Comparison of ENCODE assay signal across 8 mouse cellular contexts in the genomic region with DNA sequence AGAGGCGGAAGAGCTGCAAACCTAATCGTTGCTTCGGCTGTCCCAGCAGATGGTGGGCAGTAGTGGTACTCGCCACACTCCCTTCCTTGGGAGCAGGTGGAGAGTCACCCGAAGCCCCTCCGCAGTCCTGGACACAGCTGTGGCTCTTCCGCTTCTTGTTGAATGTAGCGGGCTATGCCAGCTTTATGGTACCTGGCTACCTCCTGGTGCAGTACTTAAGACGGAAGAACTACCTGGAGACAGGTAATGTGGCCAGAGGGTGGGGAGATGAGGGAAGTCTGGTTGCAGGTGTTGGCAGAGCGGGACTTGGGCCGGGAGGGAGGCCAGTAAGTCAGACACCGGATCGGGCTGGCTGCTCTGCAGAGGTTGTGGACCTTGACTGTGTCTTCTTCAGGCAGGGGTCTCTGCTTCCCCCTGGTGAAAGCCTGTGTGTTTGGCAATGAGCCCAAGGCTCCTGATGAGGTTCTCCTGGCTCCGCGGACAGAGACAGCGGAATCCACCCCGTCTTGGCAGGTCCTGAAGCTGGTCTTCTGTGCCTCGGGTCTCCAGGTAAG. TPM values are rescaled to one million over a fixed set of nuclear protein-coding genes. Genes with fewer than 3 reads are reported as not detected.
DNase-seq lines count a peak whose midpoint lies in the region; ATAC-seq and TF ChIP-seq lines count a peak whose summit lies in the region.

No protein-coding gene starts in this region.

- peaks cover 43% of the 10 kb centered on the region for H3K36me3 ChIP-seq in heart, embryonic 15.5 days
- H3K36me3 ChIP-seq in MEL (ENCODE audit: control insufficient read depth in 1 of 2, insufficient read depth in 2 of 2, low read length in 2 of 2): peaks cover 7 to 10% of the 10 kb centered on the region in 2 experiments
- peaks cover 30% of the 10 kb centered on the region for H3K36me3 ChIP-seq in forebrain, embryonic 16.5 days (ENCODE audit: control insufficient read depth, insufficient read depth)
- peaks cover 30% of the 10 kb centered on the region for H3K36me3 ChIP-seq in liver, embryonic 16.5 days (ENCODE audit: control insufficient read depth, insufficient read depth)

- intact Hi-C loops in heart, postnatal 10 days (cut with DNase I): no loop called here

- DNase-seq in heart, postnatal 10 days: no peak
- DNase-seq in MEL (ENCODE audit: low read depth, low spot score): peak; percentile 51
- DNase-seq in frontal cortex, postnatal 36 days (ENCODE audit: low spot score in 2 of 2): no peak
- no peak for DNase-seq in thymus, postnatal 36 days
- no peak for DNase-seq in embryo, embryonic 10 days (ENCODE audit: low spot score)

- peak overlapping the region; percentile 83 for H3K27ac ChIP-seq in heart, embryonic 15.5 days
- no peak overlapping the region for H3K27ac ChIP-seq in MEL (ENCODE audit: control insufficient read depth, low read depth, low read length)
- peak overlapping the region; percentile 85 for H3K27ac ChIP-seq in forebrain, embryonic 16.5 days (ENCODE audit: low read length)
- peak overlapping the region; percentile 39; the same call in 1 of the 2 replicates for H3K27ac ChIP-seq in liver, embryonic 16.5 days (ENCODE audit: low read length)

- TF ChIP-seq POLR2A in MEL (IDR thresholded peaks at IDR 0.05; ENCODE audit: control insufficient read depth in 1 of 2, insufficient read depth in 1 of 2, low read depth in 1 of 2, low read length in 2 of 2, poor library complexity in 1 of 2): no peak

- no peaks in the 10 kb centered on the region for H3K9me3 ChIP-seq in heart, embryonic 15.5 days (replicated peaks)
- no peaks in the 10 kb centered on the region for H3K9me3 ChIP-seq in MEL (replicated peaks; ENCODE audit: insufficient read depth, low read length)
- H3K9me3 ChIP-seq in forebrain, embryonic 16.5 days (ENCODE audit: control insufficient read depth, low read length): no peaks in the 10 kb centered on the region
- no peaks in the 10 kb centered on the region for H3K9me3 ChIP-seq in liver, embryonic 16.5 days (replicated peaks; ENCODE audit: control insufficient read depth, low read length)

- H3K27me3 ChIP-seq in heart, embryonic 15.5 days: no peaks in the 10 kb centered on the region
- no peaks in the 10 kb centered on the region for H3K27me3 ChIP-seq in MEL (ENCODE audit: control insufficient read depth in 1 of 2, insufficient read depth in 2 of 2, low read length in 2 of 2)
- no peaks in the 10 kb centered on the region for H3K27me3 ChIP-seq in forebrain, embryonic 16.5 days (replicated peaks; ENCODE audit: control insufficient read depth, insufficient read depth, low read length)
- no peaks in the 10 kb centered on the region for H3K27me3 ChIP-seq in liver, embryonic 16.5 days (ENCODE audit: control insufficient read depth, insufficient read depth, low read depth, low read length)

- no peak for TF ChIP-seq RAD21 in MEL (IDR thresholded peaks at IDR 0.05; ENCODE audit: low read depth, low read length)

- H3K4me3 ChIP-seq in heart, embryonic 15.5 days: peak overlapping the region; percentile 91
- peak overlapping the region; percentile 78 to 82 for H3K4me3 ChIP-seq in MEL (ENCODE audit: control insufficient read depth in 1 of 2, insufficient read depth in 1 of 2, low read depth in 2 of 2, low read length in 2 of 2)
- peak overlapping the region; percentile 77 for H3K4me3 ChIP-seq in forebrain, embryonic 16.5 days (replicated peaks; ENCODE audit: low read length)
- peak overlapping the region; percentile 69 for H3K4me3 ChIP-seq in liver, embryonic 16.5 days (ENCODE audit: low read depth, low read length)

- H3K4me2 ChIP-seq in heart, embryonic 15.5 days: peak overlapping the region; percentile 94
- H3K4me2 ChIP-seq in forebrain, embryonic 16.5 days (ENCODE audit: low read length): peak overlapping the region; percentile 60
- H3K4me2 ChIP-seq in liver, embryonic 16.5 days (ENCODE audit: low read depth, low read length): peak overlapping the region; percentile 77

- no peak for TF ChIP-seq EP300 in MEL (IDR thresholded peaks at IDR 0.05; ENCODE audit: low read depth in 1 of 2, low read length in 2 of 2)

- WGBS in heart, embryonic 15.5 days: 12% methylated on average over 18 of the region's 18 CpGs
- WGBS in forebrain, embryonic 16.5 days: 7% methylated on average over 18 of the region's 18 CpGs
- 18% methylated on average over 18 of the region's 18 CpGs for WGBS in liver, embryonic 16.5 days (ENCODE audit: insufficient replicate concordance)

- no peak for TF ChIP-seq CTCF in MEL (IDR thresholded peaks at IDR 0.05 in 2 of 3, conservative IDR thresholded peaks at IDR 0.05 in 1 of 3; ENCODE audit: control insufficient read depth in 1 of 3, insufficient read depth in 1 of 3, low read depth in 2 of 3, low read length in 3 of 3, poor library complexity in 1 of 3, severe bottlenecking in 1 of 3)

- ATAC-seq in heart, embryonic 15.5 days (replicated peaks; ENCODE audit: insufficient number of reproducible peaks, insufficient read depth, low FRiP score, low read depth): no peak
- ATAC-seq in forebrain, embryonic 16.5 days: no peak
- ATAC-seq in liver, embryonic 16.5 days (ENCODE audit: low read depth): no peak

- peak overlapping the region; percentile 88 for H3K9ac ChIP-seq in heart, embryonic 15.5 days
- H3K9ac ChIP-seq in MEL (ENCODE audit: control insufficient read depth, low read depth, low read length, poor library complexity, severe bottlenecking): peak overlapping the region; percentile 92
- peak overlapping the region; percentile 93 for H3K9ac ChIP-seq in forebrain, embryonic 16.5 days (replicated peaks; ENCODE audit: low read depth, low read length)
- peak overlapping the region; percentile 77 for H3K9ac ChIP-seq in liver, embryonic 16.5 days (ENCODE audit: low read depth, low read length)

- H3K4me1 ChIP-seq in heart, embryonic 15.5 days (replicated peaks): peaks cover 43% of the 10 kb centered on the region
- H3K4me1 ChIP-seq in MEL (ENCODE audit: control insufficient read depth in 1 of 2, insufficient read depth in 2 of 2, low read length in 2 of 2): peaks cover 0 to 9% of the 10 kb centered on the region in 2 experiments; a peak in 2 of 4 replicates
- peaks cover 15% of the 10 kb centered on the region for H3K4me1 ChIP-seq in forebrain, embryonic 16.5 days (replicated peaks; ENCODE audit: control insufficient read depth, insufficient read depth, low read length)
- H3K4me1 ChIP-seq in liver, embryonic 16.5 days (ENCODE audit: control insufficient read depth, low read depth, low read length): peaks cover 16% of the 10 kb centered on the region

- H3K79me2 ChIP-seq in MEL (ENCODE audit: control insufficient read depth, insufficient read depth, low read length, poor library complexity): peaks cover 18% of the 10 kb centered on the region

TF ChIP-seq in MEL, 35 proteins besides CTCF, POLR2A, EP300 and RAD21 (continues in another document):
- no peak for TF ChIP-seq MAX (IDR thresholded peaks at IDR 0.05; ENCODE audit: low read length)
- no peak for TF ChIP-seq POLR2AphosphoS5 (IDR thresholded peaks at IDR 0.05; ENCODE audit: borderline replicate concordance, low read depth, low read length)

RNA-seq across cellular contexts. Expression of gene Slc35b2, which starts 0.9 kb away (rescaled TPM):
- polyA plus RNA-seq in heart, embryonic 15.5 days (2015; fragmentation: Nextera tagmentation; extraction: Ambion mirVana): 75.8 and 98.4 TPM in 2 replicates
- total RNA-seq in heart, postnatal 10 days (2021): 10 to 100 TPM; 34.5 to 36.8 TPM
- total RNA-seq in MEL (2012; rRNA removed): 65.8 and 81.7 TPM in 2 replicates
- 100 to 1,000 TPM in 1 of 2 experiments, not detected in 1; 111 TPM for polyA plus RNA-seq in MEL (2012; ENCODE audit: insufficient read depth in 1 of 2, insufficient read length in 2 of 2, low read depth in 1 of 2, low replicate concordance in 2 of 2, missing spikeins in 1 of 2)
- 91.5 and 93.3 TPM in 2 replicates for polyA plus RNA-seq in forebrain, embryonic 16.5 days (2015; fragmentation: Nextera tagmentation; extraction: Ambion mirVana)
- 45.3 and 46.5 TPM in 2 replicates for polyA plus RNA-seq in liver, embryonic 16.5 days (2015; fragmentation: Nextera tagmentation; extraction: Ambion mirVana)

RNA-seq across cellular contexts. Expression of gene Hsp90ab1, which starts 8.5 kb away (rescaled TPM):
- 1,147 and 1,218 TPM in 2 replicates for polyA plus RNA-seq in heart, embryonic 15.5 days (2015; fragmentation: Nextera tagmentation; extraction: Ambion mirVana)
- 1,000 to 10,000 TPM; 1,000 to 1,054 TPM for total RNA-seq in heart, postnatal 10 days (2021)
- 1,032 and 1,220 TPM in 2 replicates for total RNA-seq in MEL (2012; rRNA removed)
- polyA plus RNA-seq in MEL (2012; ENCODE audit: insufficient read depth in 1 of 2, insufficient read length in 2 of 2, low read depth in 1 of 2, low replicate concordance in 2 of 2, missing spikeins in 1 of 2): over 10,000 TPM in 1 of 2 experiments, 1,000 to 10,000 TPM in 1; 4,130 to 27,726 TPM
- 1,528 and 1,563 TPM in 2 replicates for polyA plus RNA-seq in forebrain, embryonic 16.5 days (2015; fragmentation: Nextera tagmentation; extraction: Ambion mirVana)
- polyA plus RNA-seq in liver, embryonic 16.5 days (2015; fragmentation: Nextera tagmentation; extraction: Ambion mirVana): 564 and 565 TPM in 2 replicates

RNA-seq across cellular contexts. Expression of gene Nfkbie, which starts 9.1 kb away (rescaled TPM):
- polyA plus RNA-seq in heart, embryonic 15.5 days (2015; fragmentation: Nextera tagmentation; extraction: Ambion mirVana): 3.0 and 6.8 TPM in 2 replicates
- total RNA-seq in heart, postnatal 10 days (2021): 1 to 10 TPM; 1.8 to 2.7 TPM
- total RNA-seq in MEL (2012; rRNA removed): 2.7 and 3.3 TPM in 2 replicates
- 1 to 10 TPM in 1 of 2 experiments, not detected in 1; 5.7 TPM for polyA plus RNA-seq in MEL (2012; ENCODE audit: insufficient read depth in 1 of 2, insufficient read length in 2 of 2, low read depth in 1 of 2, low replicate concordance in 2 of 2, missing spikeins in 1 of 2)
- polyA plus RNA-seq in forebrain, embryonic 16.5 days (2015; fragmentation: Nextera tagmentation; extraction: Ambion mirVana): 3.9 and 5.0 TPM in 2 replicates
- 1.8 TPM in 2 replicates for polyA plus RNA-seq in liver, embryonic 16.5 days (2015; fragmentation: Nextera tagmentation; extraction: Ambion mirVana)

RNA-seq across cellular contexts. Expression of gene Tmem151b, which starts 15.1 kb away (rescaled TPM):
- 0.96 and 1.5 TPM in 2 replicates for polyA plus RNA-seq in heart, embryonic 15.5 days (2015; fragmentation: Nextera tagmentation; extraction: Ambion mirVana)
- under 1 TPM; 0.05 to 0.12 TPM for total RNA-seq in heart, postnatal 10 days (2021)
- 0.15 and 0.33 TPM in 2 replicates for total RNA-seq in MEL (2012; rRNA removed)
- 1 to 10 TPM in 1 of 2 experiments, not detected in 1; 1.1 TPM for polyA plus RNA-seq in MEL (2012; ENCODE audit: insufficient read depth in 1 of 2, insufficient read length in 2 of 2, low read depth in 1 of 2, low replicate concordance in 2 of 2, missing spikeins in 1 of 2)
- polyA plus RNA-seq in forebrain, embryonic 16.5 days (2015; fragmentation: Nextera tagmentation; extraction: Ambion mirVana): 37.4 and 41.3 TPM in 2 replicates
- polyA plus RNA-seq in liver, embryonic 16.5 days (2015; fragmentation: Nextera tagmentation; extraction: Ambion mirVana): 0.12 TPM in 2 replicates

RNA-seq across cellular contexts. Expression of gene Slc29a1, which starts 34.8 kb away (rescaled TPM):
- polyA plus RNA-seq in heart, embryonic 15.5 days (2015; fragmentation: Nextera tagmentation; extraction: Ambion mirVana): 90.9 and 120 TPM in 2 replicates
- total RNA-seq in heart, postnatal 10 days (2021): 10 to 100 TPM; 88.3 to 99.0 TPM
- total RNA-seq in MEL (2012; rRNA removed): 200 and 238 TPM in 2 replicates
- 100 to 1,000 TPM in 1 of 2 experiments, not detected in 1; 341 TPM for polyA plus RNA-seq in MEL (2012; ENCODE audit: insufficient read depth in 1 of 2, insufficient read length in 2 of 2, low read depth in 1 of 2, low replicate concordance in 2 of 2, missing spikeins in 1 of 2)
- polyA plus RNA-seq in forebrain, embryonic 16.5 days (2015; fragmentation: Nextera tagmentation; extraction: Ambion mirVana): 79.7 and 85.1 TPM in 2 replicates
- 154 and 162 TPM in 2 replicates for polyA plus RNA-seq in liver, embryonic 16.5 days (2015; fragmentation: Nextera tagmentation; extraction: Ambion mirVana)
